Mouse (Mus musculus) intestine, embryonic 14.5 days (tissue): Measurements from ENCODE around the gene Cox17. TPM values are rescaled to one million over a fixed set of nuclear protein-coding genes. Genes with fewer than 3 reads are reported as not detected.

Experiments used
- ATAC-seq: fragments of 200-750 bp; cut with Nextera tagmentation; replicated peaks from 2 replicates; pipeline ENCODE4 v1.8.0; 2017; ENCODE audit warnings: low read depth, moderate number of reproducible peaks, moderate TSS enrichment, moderate library complexity; ENCODE audit not compliant: low FRiP score, low TSS enrichment
- DNase-seq: peaks from one replicate; pipeline ENCODE4 v3.0.0-alpha.2; 2018; ENCODE audit warnings: low spot score
- H3K27ac ChIP-seq: fragments of 300-500 bp; sonication (generic); 2 replicates; pipeline ENCODE4 v1.5.1; 2014; ENCODE audit warnings: low read depth, mild to moderate bottlenecking, control low read depth
- H3K27me3 ChIP-seq: fragments of 300-500 bp; sonication (generic); replicated peaks from 2 replicates; pipeline ENCODE4 v1.6.1; 2014; ENCODE audit warnings: low read length, control low read depth; ENCODE audit not compliant: control insufficient read depth, insufficient read depth
- H3K36me3 ChIP-seq: fragments of 300-500 bp; sonication (generic); 2 replicates; pipeline ENCODE4 v1.6.1; 2014; ENCODE audit warnings: low read length, control low read depth; ENCODE audit not compliant: control insufficient read depth, insufficient read depth
- H3K4me1 ChIP-seq: fragments of 300-500 bp; sonication (generic); replicated peaks from 2 replicates; pipeline ENCODE4 v1.6.1; 2014; ENCODE audit warnings: low read length, control low read depth, mixed read lengths; ENCODE audit not compliant: control insufficient read depth, insufficient read depth
- H3K4me2 ChIP-seq: fragments of 300-500 bp; sonication (generic); 2 replicates; pipeline ENCODE4 v1.6.1; 2014; ENCODE audit warnings: low read length
- H3K4me3 ChIP-seq: fragments of 300-500 bp; sonication (generic); 2 replicates; pipeline ENCODE4 v1.5.1; 2014; ENCODE audit warnings: low read depth, low read length, control low read depth, mixed read lengths
- H3K9ac ChIP-seq: fragments of 300-500 bp; sonication (generic); 2 replicates; pipeline ENCODE4 v1.6.1; 2014; ENCODE audit warnings: mild to moderate bottlenecking, low read length
- H3K9me3 ChIP-seq: fragments of 300-500 bp; sonication (generic); 2 replicates; pipeline ENCODE4 v1.6.1; 2016; ENCODE audit warnings: low read length, control low read depth; ENCODE audit not compliant: control insufficient read depth
- WGBS: fragments of 180-500 bp; shearing (Covaris S2); extraction: QIAGEN DNeasy Blood & Tissue Kit; methylation state at CpG from one replicate; pipeline ENCODE4 v1.1.7; 2014; 5-methylcytosine and 5-hydroxymethylcytosine counted together
- polyA plus RNA-seq: library from polyadenylated mRNA; unstranded; fragments of >200 nt; fragmentation: Nextera tagmentation; extraction: Ambion mirVana; gene quantifications from 2 replicates; pipeline ENCODE4 v1.2.1, GENCODE M21; 2014

The Cox17 gene
- polyA plus RNA-seq = 176 and 187 TPM in 2 replicates

GRCm38 (mm10) chr16:38346529-38347325 lies at the start of gene Cox17, which contains the start of gene Gm21987:
Gene Cox17, plus strand, starts transcription at chr16:38346991.
Gene Gm21987, plus strand, starts transcription at chr16:38347040.
- ATAC-seq (peak; percentile 92), DNase-seq (peak; percentile 87)
- Histone ChIP-seq H3K27me3 (no peaks in the 10 kb centered on the region), H3K27ac (peak within 1 kb of the TSS; percentile 87), H3K9me3 (no peaks in the 10 kb centered on the region), H3K4me1 (peaks cover 14% of the 10 kb centered on the region), H3K4me2 (peak within 1 kb of the TSS; percentile 74), H3K4me3 (peak within 1 kb of the TSS; percentile 85), H3K9ac (peak within 1 kb of the TSS; percentile 78), H3K36me3 (peaks cover 27% of the 10 kb centered on the region)
- 2% methylated on average over 35 of the region's 35 CpGs for WGBS

- no peaks in the 10 kb centered on the region for H3K9me3 ChIP-seq
- H3K9ac ChIP-seq = no peak overlapping the region
- DNase-seq (no peak), ATAC-seq (no peak)
- no peak overlapping the region for H3K27ac ChIP-seq
- H3K36me3 ChIP-seq = no peaks in the 10 kb centered on the region
- H3K4me2 ChIP-seq = no peak overlapping the region
- H3K4me1 ChIP-seq = 0 out of 2 replicates have a peak, but pooled peaks cover 3% of the 10 kb centered on the region
- 75% methylated on average over 6 of the region's 6 CpGs for WGBS
- H3K27me3 ChIP-seq = no peaks in the 10 kb centered on the region
- no peak overlapping the region for H3K4me3 ChIP-seq
Observed at GRCm38 (mm10) chr16:38298410-38298809, 48.4 kb upstream of the Cox17 start.

GRCm38 (mm10) chr16:38302367-38302766 lies 44.4 kb upstream of the Cox17 start:
- no peaks in the 10 kb centered on the region for H3K9me3 ChIP-seq
- H3K4me1 ChIP-seq = no peaks in the 10 kb centered on the region
- no peak overlapping the region for H3K27ac ChIP-seq
- 84% methylated on average over 13 of the region's 13 CpGs for WGBS
- H3K4me3 ChIP-seq = no peak overlapping the region
- H3K9ac ChIP-seq = no peak overlapping the region
- H3K4me2 ChIP-seq = no peak overlapping the region
- DNase-seq = no peak
- no peak for ATAC-seq
- H3K27me3 ChIP-seq = no peaks in the 10 kb centered on the region
- no peaks in the 10 kb centered on the region for H3K36me3 ChIP-seq

- no peaks in the 10 kb centered on the region for H3K9me3 ChIP-seq
- no peaks in the 10 kb centered on the region for H3K36me3 ChIP-seq
- no peak overlapping the region for H3K27ac ChIP-seq
- H3K4me2 ChIP-seq = 0 out of 2 replicates have a peak overlapping the region, but pooled peaks have one; percentile 18
- no peak overlapping the region for H3K4me3 ChIP-seq
- H3K9ac ChIP-seq = no peak overlapping the region
- ATAC-seq (no peak), DNase-seq (no peak)
- H3K4me1 ChIP-seq = no peaks in the 10 kb centered on the region
- H3K27me3 ChIP-seq = no peaks in the 10 kb centered on the region
- WGBS = 59% methylated on average over 17 of the region's 17 CpGs
Observed at GRCm38 (mm10) chr16:38304460-38305194, 42.2 kb upstream of the Cox17 start.

GRCm38 (mm10) chr16:38306571-38307220 lies 40.1 kb upstream of the Cox17 start:
- DNase-seq (no peak), ATAC-seq (no peak)
- WGBS = 52% methylated on average over 18 of the region's 18 CpGs
- Histone ChIP-seq H3K36me3 (no peaks in the 10 kb centered on the region), H3K4me1 (no peaks in the 10 kb centered on the region), H3K9me3 (no peaks in the 10 kb centered on the region), H3K4me2 (no peak overlapping the region), H3K27ac (no peak overlapping the region), H3K9ac (no peak overlapping the region), H3K27me3 (no peaks in the 10 kb centered on the region), H3K4me3 (no peak overlapping the region)

GRCm38 (mm10) chr16:38307221-38307605 lies 39.6 kb upstream of the Cox17 start:
- Histone ChIP-seq H3K9ac (no peak overlapping the region), H3K4me3 (no peak overlapping the region), H3K4me2 (no peak overlapping the region), H3K36me3 (no peaks in the 10 kb centered on the region), H3K9me3 (no peaks in the 10 kb centered on the region), H3K27ac (no peak overlapping the region), H3K4me1 (no peaks in the 10 kb centered on the region), H3K27me3 (no peaks in the 10 kb centered on the region)
- no peak for DNase-seq
- ATAC-seq = no peak
- 37% methylated on average over 5 of the region's 5 CpGs for WGBS

- Histone ChIP-seq H3K27ac (no peak overlapping the region), H3K27me3 (no peaks in the 10 kb centered on the region), H3K9me3 (no peaks in the 10 kb centered on the region), H3K4me3 (no peak overlapping the region), H3K36me3 (no peaks in the 10 kb centered on the region), H3K9ac (no peak overlapping the region), H3K4me1 (no peaks in the 10 kb centered on the region), H3K4me2 (no peak overlapping the region)
- DNase-seq (no peak), ATAC-seq (no peak)
- 63% methylated on average over 7 of the region's 7 CpGs for WGBS
Observed at GRCm38 (mm10) chr16:38307651-38308050, 39.1 kb upstream of the Cox17 start.

GRCm38 (mm10) chr16:38308195-38308594 lies 38.6 kb upstream of the Cox17 start:
- no peak overlapping the region for H3K27ac ChIP-seq
- H3K27me3 ChIP-seq = no peaks in the 10 kb centered on the region
- H3K4me2 ChIP-seq = no peak overlapping the region
- no peaks in the 10 kb centered on the region for H3K9me3 ChIP-seq
- ATAC-seq = no peak
- H3K36me3 ChIP-seq = no peaks in the 10 kb centered on the region
- H3K9ac ChIP-seq = no peak overlapping the region
- WGBS = 80% methylated on average over 11 of the region's 11 CpGs
- H3K4me3 ChIP-seq = no peak overlapping the region
- no peaks in the 10 kb centered on the region for H3K4me1 ChIP-seq
- DNase-seq = no peak
